Mouse (Mus musculus) hindbrain, embryonic 15.5 days (tissue): ENCODE measurements around the gene Foxred1. TPM values are rescaled to one million over a fixed set of nuclear protein-coding genes. Genes with fewer than 3 reads are reported as not detected.

Experiments used
- ATAC-seq: fragments of 200-750 bp; cut with Nextera tagmentation; 2 replicates; pipeline ENCODE4 v1.8.0; 2017; ENCODE audit warnings: low read depth, moderate number of reproducible peaks, moderate TSS enrichment; ENCODE audit not compliant: low FRiP score
- H3K27ac ChIP-seq: fragments of 300-500 bp; sonication (generic); replicated peaks from 2 replicates; pipeline ENCODE4 v1.5.1; 2015; ENCODE audit warnings: mild to moderate bottlenecking, inconsistent platforms
- H3K27me3 ChIP-seq: fragments of 300-500 bp; sonication (generic); 2 replicates; pipeline ENCODE4 v1.6.1; 2015; ENCODE audit warnings: control low read depth, inconsistent platforms
- H3K36me3 ChIP-seq: fragments of 300-500 bp; sonication (generic); 2 replicates; pipeline ENCODE4 v1.6.1; 2015; ENCODE audit warnings: control low read depth, inconsistent platforms
- H3K4me1 ChIP-seq: fragments of 300-500 bp; sonication (generic); replicated peaks from 2 replicates; pipeline ENCODE4 v1.6.1; 2015; ENCODE audit warnings: control low read depth, inconsistent platforms
- H3K4me2 ChIP-seq: fragments of 300-500 bp; sonication (generic); 2 replicates; pipeline ENCODE4 v1.6.1; 2015; ENCODE audit warnings: moderate library complexity, mild to moderate bottlenecking, inconsistent platforms
- H3K4me3 ChIP-seq: fragments of 300-500 bp; sonication (generic); 2 replicates; pipeline ENCODE4 v1.5.1; 2015; ENCODE audit warnings: mild to moderate bottlenecking, inconsistent platforms
- H3K9ac ChIP-seq: fragments of 300-500 bp; sonication (generic); 2 replicates; pipeline ENCODE4 v1.6.1; 2015; ENCODE audit warnings: inconsistent platforms
- H3K9me3 ChIP-seq: fragments of 300-500 bp; sonication (generic); 2 replicates; pipeline ENCODE4 v1.6.1; 2016; ENCODE audit warnings: control low read depth, inconsistent platforms
- WGBS: fragments of 180-500 bp; shearing (Covaris S2); methylation state at CpG from one replicate; pipeline ENCODE4 v1.1.7; 2015; 5-methylcytosine and 5-hydroxymethylcytosine counted together
- polyA plus RNA-seq: library from polyadenylated mRNA; unstranded; fragments of >200 nt; fragmentation: Nextera tagmentation; extraction: Ambion mirVana; gene quantifications from 2 replicates; pipeline ENCODE4 v1.2.1, GENCODE M21; 2015

The Foxred1 gene
- polyA plus RNA-seq, 1 experiment from 2014 or later, result 54.4 TPM

DNA sequence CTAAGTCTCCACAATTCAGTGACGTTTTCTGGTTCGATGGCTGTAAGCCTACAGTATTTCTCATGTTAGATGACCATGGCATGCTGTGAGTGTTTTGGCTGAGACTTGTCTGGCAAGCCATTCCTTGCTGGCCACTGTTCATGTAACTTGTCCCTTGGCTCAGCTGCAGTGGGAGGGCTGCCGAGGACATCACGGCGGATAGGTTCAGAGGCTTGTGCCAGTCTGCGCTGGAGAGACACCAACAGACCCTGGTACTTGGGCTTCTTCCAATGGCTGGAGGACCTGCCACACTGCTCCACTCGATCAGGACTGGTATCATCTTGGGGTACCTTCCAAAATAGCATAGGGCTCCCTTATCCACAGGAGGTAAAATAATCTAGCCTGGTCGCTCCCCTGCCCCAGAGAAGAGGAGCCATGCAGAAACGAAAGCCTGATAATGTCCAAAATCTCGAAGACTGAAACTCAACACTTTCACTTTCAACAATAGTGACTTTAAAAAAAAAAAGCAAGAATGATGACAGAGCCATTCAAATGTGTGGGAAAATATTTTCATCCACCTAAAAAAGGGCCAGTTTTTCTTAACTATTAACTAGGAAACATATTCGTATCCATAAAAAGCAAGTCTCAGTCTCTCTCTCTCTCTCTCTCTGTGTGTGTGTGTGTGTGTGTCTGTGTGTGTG is 47.7 kb downstream of the Foxred1 start:
- no peaks in the 10 kb centered on the region for H3K27me3 ChIP-seq
- H3K4me1 ChIP-seq, result 0 out of 2 replicates have a peak, but pooled peaks cover 3% of the 10 kb centered on the region
- no peak overlapping the region for H3K9ac ChIP-seq
- H3K36me3 ChIP-seq, result no peaks in the 10 kb centered on the region; the same call in 1 of the 2 replicates
- 78% methylated on average over 11 of the region's 11 CpGs for WGBS
- H3K4me3 ChIP-seq, result no peak overlapping the region
- H3K27ac ChIP-seq, result no peak overlapping the region
- H3K4me2 ChIP-seq, result no peak overlapping the region
- ATAC-seq, result 0 out of 2 replicates have a peak, but pooled peaks have one; percentile 39
- H3K9me3 ChIP-seq, result no peaks in the 10 kb centered on the region

DNA sequence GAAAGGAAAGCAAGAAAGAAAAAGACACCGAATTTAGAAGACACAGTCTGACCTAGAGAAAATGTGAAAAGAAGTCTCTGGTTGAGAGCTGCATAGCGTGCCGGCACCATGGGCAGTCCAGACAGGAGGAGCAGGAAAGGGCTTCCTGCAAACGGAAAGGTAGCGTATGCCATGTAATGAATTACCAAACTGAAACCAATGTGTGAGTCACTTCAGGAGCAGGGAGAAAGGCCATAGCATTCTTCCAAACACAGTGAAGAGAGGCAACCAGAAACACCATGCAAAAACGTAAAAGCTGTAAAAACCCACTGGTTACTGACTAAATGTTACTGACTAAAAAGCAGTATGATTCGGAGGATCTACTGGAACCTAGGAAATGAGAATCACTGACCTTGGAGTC is 49.1 kb downstream of the Foxred1 start:
- no peak for ATAC-seq
- Histone ChIP-seq H3K27me3 (no peaks in the 10 kb centered on the region), H3K36me3 (no peaks in the 10 kb centered on the region; the same call in 1 of the 2 replicates), H3K9me3 (no peaks in the 10 kb centered on the region), H3K4me2 (no peak overlapping the region), H3K4me1 (0 out of 2 replicates have a peak, but pooled peaks cover 3% of the 10 kb centered on the region), H3K4me3 (no peak overlapping the region), H3K27ac (no peak overlapping the region), H3K9ac (no peak overlapping the region)
- 84% methylated on average over 7 of the region's 7 CpGs for WGBS

DNA sequence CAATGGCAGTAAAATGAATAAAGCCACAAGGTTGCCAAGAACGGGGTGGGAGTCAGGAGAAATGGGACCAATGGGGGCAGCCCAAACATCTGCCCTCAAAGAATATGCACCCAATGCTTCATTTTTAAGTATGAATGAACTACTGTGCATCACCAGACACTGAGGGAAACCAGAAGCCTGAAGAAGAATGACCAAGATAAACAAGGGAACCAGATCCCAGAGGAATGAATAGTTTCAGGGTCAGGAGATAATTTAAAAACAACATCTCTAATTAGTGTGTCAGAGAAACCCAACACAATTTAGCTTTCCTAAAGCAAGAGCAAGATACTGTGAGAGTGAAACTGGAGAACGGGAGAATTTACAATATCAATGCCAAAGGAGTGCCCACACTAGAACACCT is 50.2 kb downstream of the Foxred1 start:
- ATAC-seq, result no peak
- no peak overlapping the region for H3K4me2 ChIP-seq
- WGBS, result 78% methylated on average over 2 of the region's 2 CpGs
- no peaks in the 10 kb centered on the region for H3K27me3 ChIP-seq
- no peak overlapping the region for H3K27ac ChIP-seq
- H3K9me3 ChIP-seq, result no peaks in the 10 kb centered on the region
- no peak overlapping the region for H3K4me3 ChIP-seq
- no peaks in the 10 kb centered on the region; the same call in 1 of the 2 replicates for H3K36me3 ChIP-seq
- H3K4me1 ChIP-seq, result 0 out of 2 replicates have a peak, but pooled peaks cover 3% of the 10 kb centered on the region
- H3K9ac ChIP-seq, result no peak overlapping the region

DNA sequence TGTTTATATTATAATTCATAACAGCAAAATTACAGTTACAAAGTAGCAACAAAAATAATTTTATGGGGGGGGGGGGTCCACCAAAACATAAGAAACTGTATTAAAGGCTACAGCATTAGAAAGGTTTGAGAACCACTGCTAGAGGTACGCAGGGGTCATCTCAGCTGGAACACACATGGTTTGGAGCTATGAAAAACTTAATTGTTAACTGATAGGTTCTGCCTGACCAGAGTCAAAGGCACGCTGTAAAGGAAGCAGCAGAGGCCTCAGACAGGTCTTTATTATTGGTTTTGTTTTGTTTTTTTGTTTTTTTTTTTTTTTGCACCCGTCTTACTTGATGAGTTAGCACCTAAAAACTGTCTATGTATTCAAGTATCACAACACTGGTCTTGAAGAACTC is 52.4 kb downstream of the Foxred1 start:
- no peaks in the 10 kb centered on the region; the same call in 1 of the 2 replicates for H3K36me3 ChIP-seq
- no peaks in the 10 kb centered on the region for H3K27me3 ChIP-seq
- WGBS, result 90% methylated on average over 3 of the region's 3 CpGs
- no peak overlapping the region for H3K4me3 ChIP-seq
- 0 out of 2 replicates have a peak, but pooled peaks cover 3% of the 10 kb centered on the region for H3K4me1 ChIP-seq
- no peak overlapping the region for H3K9ac ChIP-seq
- no peaks in the 10 kb centered on the region for H3K9me3 ChIP-seq
- no peak overlapping the region for H3K4me2 ChIP-seq
- H3K27ac ChIP-seq, result no peak overlapping the region
- no peak for ATAC-seq

DNA sequence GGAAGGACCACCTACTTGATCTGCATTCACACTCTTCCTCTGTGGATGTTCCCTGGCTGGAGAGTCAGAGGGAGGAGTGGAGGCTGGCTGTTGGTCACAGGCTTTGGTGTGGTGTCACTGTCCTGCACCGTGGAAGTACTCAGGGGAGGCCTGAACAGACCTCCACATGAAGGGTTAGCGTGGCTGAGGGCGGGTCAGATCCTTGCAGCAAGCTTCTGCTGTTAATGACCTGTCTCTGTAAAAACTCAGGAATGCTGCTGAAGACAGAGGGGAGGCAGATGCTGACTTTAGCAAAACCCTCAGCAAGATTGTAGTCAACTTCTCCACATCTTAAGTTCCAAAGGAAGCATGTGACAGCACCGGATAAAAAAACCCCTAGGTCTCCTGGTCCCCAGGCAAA is 54.0 kb downstream of the Foxred1 start:
- Histone ChIP-seq H3K9me3 (no peaks in the 10 kb centered on the region), H3K27ac (no peak overlapping the region), H3K4me2 (no peak overlapping the region), H3K27me3 (no peaks in the 10 kb centered on the region), H3K4me1 (no peaks in the 10 kb centered on the region), H3K36me3 (no peaks in the 10 kb centered on the region), H3K9ac (no peak overlapping the region), H3K4me3 (no peak overlapping the region)
- no peak for ATAC-seq
- 88% methylated on average over 4 of the region's 4 CpGs for WGBS

DNA sequence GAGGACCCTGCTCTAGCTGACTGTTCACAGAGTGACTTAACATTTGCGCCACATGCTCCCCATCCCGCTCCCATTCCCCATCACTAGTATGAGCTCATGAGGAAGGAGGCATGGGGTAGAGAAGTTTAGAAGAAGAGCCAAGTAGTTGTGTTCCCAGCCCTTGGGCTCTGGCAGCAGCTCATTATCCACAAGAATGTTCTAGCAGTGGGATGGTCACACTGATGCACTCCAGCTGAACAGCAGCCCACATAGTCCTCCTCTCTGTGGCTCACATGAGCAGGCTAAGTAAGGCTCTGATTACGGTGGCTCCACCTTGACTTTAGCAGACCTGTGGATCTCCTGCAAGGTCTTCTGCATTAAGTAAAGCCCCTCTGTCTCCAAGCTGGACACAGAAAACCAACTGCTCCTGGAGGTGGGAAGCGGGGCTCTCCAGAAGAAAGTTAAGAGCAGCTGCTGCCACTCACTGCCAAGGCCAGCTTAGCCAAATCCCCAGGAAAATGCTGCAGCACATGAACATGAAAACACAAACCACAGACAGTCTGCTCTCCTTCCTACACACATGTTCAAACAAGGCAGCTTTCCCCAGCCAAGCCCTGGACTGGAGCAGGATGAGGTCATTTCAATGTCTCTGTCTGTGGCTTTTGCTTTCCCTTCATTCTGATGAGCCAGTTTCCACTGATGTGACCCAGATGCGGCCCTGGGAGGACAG is 54.7 kb downstream of the Foxred1 start:
- Histone ChIP-seq H3K27ac (no peak overlapping the region), H3K36me3 (no peaks in the 10 kb centered on the region), H3K4me3 (no peak overlapping the region), H3K4me1 (no peaks in the 10 kb centered on the region), H3K4me2 (no peak overlapping the region), H3K9me3 (no peaks in the 10 kb centered on the region), H3K27me3 (no peaks in the 10 kb centered on the region), H3K9ac (no peak overlapping the region)
- 87% methylated on average over 5 of the region's 5 CpGs for WGBS
- ATAC-seq, result no peak

Other genes starting within 250 kb of the Foxred1 start
- gene St3gal4, start 91.8 kb downstream of the Foxred1 start, polyA plus RNA-seq, result 13.1 and 15.1 TPM in 2 replicates
- gene Dcps, start 35.0 kb downstream of the Foxred1 start, polyA plus RNA-seq, result 70.9 and 71.9 TPM in 2 replicates
- gene Srpr, start 10.9 kb downstream of the Foxred1 start, polyA plus RNA-seq, result 62.3 and 69.1 TPM in 2 replicates
- 5.9 and 6.1 TPM in 2 replicates for gene Tirap, start 10.8 kb downstream of the Foxred1 start, polyA plus RNA-seq
- 53.1 and 58.1 TPM in 2 replicates for gene Fam118b, start 56.8 kb upstream of the Foxred1 start, polyA plus RNA-seq
- gene Rpusd4, start 56.8 kb upstream of the Foxred1 start, polyA plus RNA-seq, result 18.0 and 19.6 TPM in 2 replicates
- 2.8 and 5.2 TPM in 2 replicates for gene Cdon, start 210.1 kb upstream of the Foxred1 start, polyA plus RNA-seq